Mouse (Mus musculus) heart, adult 2 months (tissue): ENCODE measurements around the gene Hlf.
A peak's percentile ranks its signal among the peaks of the same experiment; 100 is the strongest.

Experiments used
- CTCF ChIP-seq: fragments of 200-600 bp; IDR thresholded peaks from 2 replicates; pipeline ENCODE4 v1.8.1; 2022; ENCODE audit warnings: antibody characterized with exemption, mild to moderate bottlenecking, moderate library complexity
- EP300 ChIP-seq: fragments of 200-500 bp; IDR thresholded peaks from 2 replicates; pipeline ENCODE4 v1.6.1; 2011; ENCODE audit warnings: low read depth, low read length, control low read depth; ENCODE audit not compliant: insufficient read depth
- POLR2A ChIP-seq: fragments of 200-500 bp; IDR thresholded peaks from 2 replicates; pipeline ENCODE4 v1.6.1; 2011; ENCODE audit warnings: mild to moderate bottlenecking, low read depth, low read length, control low read depth; ENCODE audit not compliant: insufficient read depth

DNA sequence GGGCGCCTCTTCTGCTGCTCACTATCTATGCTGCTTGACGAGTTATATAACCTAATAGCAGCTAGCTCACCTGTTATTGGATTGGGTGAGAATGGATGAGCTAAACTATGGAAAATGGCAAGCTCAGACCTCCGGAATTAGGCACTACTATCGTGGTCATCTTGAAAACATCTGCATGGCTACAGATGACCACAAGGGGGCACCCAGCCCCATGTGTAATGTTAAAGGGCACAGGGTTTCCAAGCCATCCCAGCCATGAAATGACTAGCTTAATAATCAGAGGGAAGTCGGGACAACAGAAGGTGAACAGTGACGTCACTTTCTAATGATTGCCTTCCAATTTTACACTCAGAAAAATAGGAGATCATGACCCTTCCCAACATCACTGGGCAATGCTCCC lies 83.7 kb downstream of the Hlf start:
- TF ChIP-seq CTCF (peak; percentile 97), POLR2A (no peak), EP300 (0 out of 2 replicates have a peak, but pooled peaks have one; percentile 41)
